Mouse (Mus musculus) liver, embryonic 14.5 days (tissue): ENCODE results near the gene Chchd1. TPM values are rescaled to one million over a fixed set of nuclear protein-coding genes. Genes with fewer than 3 reads are reported as not detected.

Experiments used
- ATAC-seq: fragments of 200-750 bp; cut with Nextera tagmentation; 2 replicates; pipeline ENCODE4 v1.8.0; 2017; ENCODE audit warnings: moderate number of reproducible peaks, mild to moderate bottlenecking, moderate library complexity; ENCODE audit not compliant: insufficient read depth
- DNase-seq, 3 experiments: peaks; one replicate each; pipeline ENCODE4 v3.0.0-alpha.2; 2012 to 2013; ENCODE audit warnings: low read depth in 3 of 3, low spot score in 3 of 3
- H3K27ac ChIP-seq: fragments of 300-500 bp; sonication (generic); 2 replicates; pipeline ENCODE4 v1.5.1; 2014; ENCODE audit warnings: moderate library complexity, mild to moderate bottlenecking, control low read depth, inconsistent platforms
- H3K27me3 ChIP-seq: fragments of 300-500 bp; sonication (generic); 2 replicates; pipeline ENCODE4 v1.6.1; 2014; ENCODE audit warnings: mild to moderate bottlenecking, low read length, moderate library complexity; ENCODE audit not compliant: control insufficient read depth, insufficient read depth
- H3K36me3 ChIP-seq: fragments of 300-500 bp; sonication (generic); replicated peaks from 2 replicates; pipeline ENCODE4 v1.6.1; 2014; ENCODE audit warnings: low read depth; ENCODE audit not compliant: control insufficient read depth, insufficient read depth
- H3K4me1 ChIP-seq, 2 experiments: fragments of 200-500 bp in 1 of 2; fragments of 300-500 bp in 1 of 2; sonication (generic) in 1 of 2; replicated peaks; 2 replicates each; pipeline ENCODE4 v1.6.1; 2012 to 2014; ENCODE audit warnings: antibody characterized with exemption in 1 of 2, inconsistent platforms in 1 of 2, low read length in 1 of 2; ENCODE audit not compliant: control insufficient read depth in 2 of 2, insufficient read depth in 2 of 2
- H3K4me2 ChIP-seq: fragments of 300-500 bp; sonication (generic); 2 replicates; pipeline ENCODE4 v1.6.1; 2014; ENCODE audit warnings: low read depth, mild to moderate bottlenecking, control low read depth, moderate library complexity
- H3K4me3 ChIP-seq, 2 experiments: fragments of 200-500 bp in 1 of 2; fragments of 300-500 bp in 1 of 2; sonication (generic) in 1 of 2; 2 replicates each; pipeline ENCODE4 v1.5.1; 2012 to 2014; ENCODE audit warnings: low read depth in 2 of 2, low read length in 2 of 2, mild to moderate bottlenecking in 2 of 2, control low read depth in 1 of 2, inconsistent platforms in 1 of 2, moderate library complexity in 1 of 2; ENCODE audit not compliant: insufficient read depth in 1 of 2
- H3K9ac ChIP-seq: fragments of 300-500 bp; sonication (generic); replicated peaks from 2 replicates; pipeline ENCODE4 v1.6.1; 2014; ENCODE audit warnings: mild to moderate bottlenecking, control low read depth, moderate library complexity
- H3K9me3 ChIP-seq: fragments of 300-500 bp; sonication (generic); 2 replicates; pipeline ENCODE4 v1.6.1; 2016; ENCODE audit warnings: low read length, mixed read lengths; ENCODE audit not compliant: control insufficient read depth
- CTCF ChIP-seq: IDR thresholded peaks from 2 replicates; pipeline ENCODE4 v1.5.1; 2016; ENCODE audit warnings: antibody characterized with exemption, low read depth, control low read depth
- EP300 ChIP-seq: IDR thresholded peaks from 2 replicates; pipeline ENCODE4 v1.6.1; 2016; ENCODE audit warnings: antibody characterized with exemption, low read depth
- WGBS: fragments of 180-500 bp; shearing (Covaris S2); extraction: QIAGEN DNeasy Blood & Tissue Kit; methylation state at CpG from one replicate; pipeline ENCODE4 v1.1.7; 2014; ENCODE audit not compliant: insufficient replicate concordance; 5-methylcytosine and 5-hydroxymethylcytosine counted together
- polyA plus RNA-seq, 2 experiments: library from polyadenylated mRNA; depleted of rRNA in 1 of 2; stranded (reverse) in 1 of 2; unstranded in 1 of 2; fragments of >200 nt; fragmentation: Nextera tagmentation in 1 of 2; extraction: Ambion mirVana in 1 of 2; gene quantifications; 2 replicates each; pipeline versions ENCODE4 v1.2.1 to v1.2.3; 2012 to 2014

Gene Chchd1
- polyA plus RNA-seq, 2 experiments, result 58.8 to 138 TPM

DNA sequence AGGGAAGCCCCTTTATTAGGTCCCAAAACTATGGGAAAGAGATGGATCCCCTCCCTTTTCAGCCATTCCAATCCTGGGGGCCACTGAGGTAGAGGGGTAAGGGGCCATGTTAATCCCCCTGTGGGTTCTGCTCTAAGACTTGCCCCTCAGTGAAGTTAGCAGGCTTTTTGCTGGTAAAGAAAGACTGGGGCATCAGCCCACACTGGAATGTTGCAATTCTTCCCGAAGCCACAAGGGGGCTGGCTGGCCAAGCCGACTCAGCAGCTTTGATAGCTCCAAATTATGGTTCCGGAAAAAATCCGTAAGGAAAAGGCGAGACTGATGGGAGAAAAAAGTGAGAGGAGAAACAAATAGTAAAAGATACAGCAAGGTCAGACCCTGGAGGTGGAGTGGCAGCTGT, 21.2 kb downstream of the Chchd1 start:
- ATAC-seq, result no peak

GRCm38 (mm10) chr14:20725660-20726339, 23.0 kb downstream of the Chchd1 start:
- Histone ChIP-seq H3K36me3 (peaks cover 82% of the 10 kb centered on the region), H3K9ac (peak overlapping the region; percentile 23; the same call in 1 of the 2 replicates), H3K27ac (peak overlapping the region; percentile 45), H3K4me2 (peak overlapping the region; percentile 54), H3K4me1 (peaks cover 10 to 16% of the 10 kb centered on the region in 2 experiments), H3K9me3 (no peaks in the 10 kb centered on the region), H3K4me3 (no peak overlapping the region), H3K27me3 (no peaks in the 10 kb centered on the region)
- peak; percentile 69 for ATAC-seq
- TF ChIP-seq EP300, result no peak
- no peak for TF ChIP-seq CTCF
- 23% methylated on average over 6 of the region's 6 CpGs for WGBS
- no peak for DNase-seq

More for the DNA sequence above, 21.2 kb downstream of the Chchd1 start:
- Histone ChIP-seq H3K27ac (no peak overlapping the region), H3K27me3 (no peaks in the 10 kb centered on the region), H3K4me3 (no peak overlapping the region), H3K36me3 (peaks cover 69% of the 10 kb centered on the region), H3K9me3 (no peaks in the 10 kb centered on the region), H3K4me1 (peaks cover 10 to 16% of the 10 kb centered on the region in 2 experiments), H3K4me2 (no peak overlapping the region), H3K9ac (no peak overlapping the region)
- TF ChIP-seq EP300, result no peak
- peak; percentile 89 for TF ChIP-seq CTCF
- 35% methylated on average over 5 of the region's 5 CpGs for WGBS
- no peak for DNase-seq

GRCm38 (mm10) chr14:20729871-20730270, 27.1 kb downstream of the Chchd1 start:
- Histone ChIP-seq H3K9me3 (no peaks in the 10 kb centered on the region), H3K4me2 (no peak overlapping the region), H3K36me3 (peaks cover 69% of the 10 kb centered on the region), H3K27ac (no peak overlapping the region), H3K27me3 (no peaks in the 10 kb centered on the region), H3K4me3 (no peak overlapping the region), H3K4me1 (peaks cover 32 to 33% of the 10 kb centered on the region in 2 experiments), H3K9ac (no peak overlapping the region)
- TF ChIP-seq CTCF (no peak), EP300 (no peak)
- DNase-seq (no peak), ATAC-seq (no peak)
- WGBS, result 91% methylated on average over 9 of the region's 9 CpGs

DNA sequence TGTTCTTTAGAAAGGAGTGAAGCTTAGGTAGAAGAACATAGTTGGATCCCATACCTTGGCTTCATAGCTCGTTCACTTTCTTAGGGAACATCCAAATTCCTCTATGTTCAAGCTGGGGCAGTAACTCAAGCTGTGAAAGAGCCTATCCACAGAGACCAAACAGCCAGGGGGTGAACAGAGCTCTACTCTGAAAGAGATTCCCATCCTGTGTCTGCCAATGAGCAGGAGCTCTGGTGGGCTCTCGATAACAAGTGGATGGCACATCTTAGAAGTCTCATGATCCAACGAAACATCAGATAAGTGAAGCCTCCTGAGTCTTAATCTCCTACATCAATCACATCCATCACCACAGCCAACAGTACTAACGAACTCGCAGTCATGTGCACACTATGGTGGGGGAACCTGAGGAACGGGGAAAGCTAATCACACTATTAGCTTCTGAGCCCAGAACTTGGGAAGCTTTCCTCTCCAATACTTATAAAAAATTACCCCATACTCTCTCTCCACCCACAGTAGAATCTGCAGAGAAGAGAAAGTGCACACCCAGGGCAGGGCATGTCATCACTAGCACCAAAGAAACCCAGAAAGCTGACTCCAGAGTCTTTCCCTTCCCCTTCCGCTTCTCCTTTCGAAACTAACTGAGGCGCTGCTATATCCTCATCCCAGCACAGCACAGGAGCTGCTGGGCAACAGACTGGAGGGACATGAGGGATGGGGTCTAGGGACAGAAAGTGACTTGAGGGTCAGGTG, 28.2 kb downstream of the Chchd1 start:
- no peaks in the 10 kb centered on the region for H3K27me3 ChIP-seq
- H3K9me3 ChIP-seq, result no peaks in the 10 kb centered on the region
- no peak for DNase-seq
- no peak for ATAC-seq
- 79% methylated on average over 9 of the region's 9 CpGs for WGBS
- H3K4me2 ChIP-seq, result peak overlapping the region; percentile 77; the same call in 1 of the 2 replicates
- no peak overlapping the region for H3K4me3 ChIP-seq
- no peak overlapping the region for H3K9ac ChIP-seq
- H3K27ac ChIP-seq, result no peak overlapping the region
- H3K4me1 ChIP-seq, result peaks cover 25 to 26% of the 10 kb centered on the region in 2 experiments
- H3K36me3 ChIP-seq, result peaks cover 62% of the 10 kb centered on the region
- TF ChIP-seq CTCF, result no peak
- TF ChIP-seq EP300, result no peak
